Mouse (Mus musculus) spleen, adult 2 months (tissue): ENCODE results near the gene Cacnb2.

Experiments used
- CTCF ChIP-seq: fragments of 200-500 bp; IDR thresholded peaks from 2 replicates; pipeline ENCODE4 v1.5.1; 2011; ENCODE audit warnings: mild to moderate bottlenecking, inconsistent platforms; ENCODE audit not compliant: insufficient read depth, insufficient read length, insufficient replicate concordance; ENCODE audit errors: extremely low read depth
- POLR2A ChIP-seq: fragments of 200-500 bp; IDR thresholded peaks from 2 replicates; pipeline ENCODE4 v1.6.1; 2011; ENCODE audit warnings: low read depth, low read length, inconsistent platforms

GRCm38 (mm10) chr2:14597909-14598563 is 4.9 kb upstream of the Cacnb2 start:
- TF ChIP-seq POLR2A (no peak), CTCF (no peak)
